Mouse (Mus musculus) right cerebral cortex, postnatal 36 days (tissue): ENCODE data around the gene A3galt2.

ENCODE experiments used
- DNase-seq, 2 experiments: peaks; one replicate each; pipeline ENCODE4 v3.0.0; 2022; ENCODE audit warnings: low spot score in 2 of 2, mixed read lengths in 1 of 2

A3galt2 gene

DNA sequence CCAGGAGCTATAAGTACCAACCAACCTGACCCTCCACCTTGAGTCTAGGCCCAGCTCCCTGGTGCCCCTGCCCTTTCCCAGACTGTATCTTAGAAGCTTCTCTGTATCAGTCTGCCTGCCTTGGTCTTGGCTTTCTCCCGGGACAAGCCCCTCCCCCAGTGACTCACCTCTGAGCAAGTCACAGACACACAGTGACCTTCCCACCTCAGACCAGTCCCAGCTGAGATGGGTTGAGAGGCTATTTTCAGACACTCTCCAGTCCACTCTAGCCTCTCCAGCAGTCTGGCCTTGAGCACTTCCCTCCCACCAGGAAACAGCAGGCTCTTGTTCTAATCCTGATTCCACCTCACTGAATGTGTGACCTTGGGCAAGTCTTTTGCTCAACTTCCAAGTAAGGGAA, 38.5 kb downstream of the A3galt2 start:
- DNase-seq = no peak

DNA sequence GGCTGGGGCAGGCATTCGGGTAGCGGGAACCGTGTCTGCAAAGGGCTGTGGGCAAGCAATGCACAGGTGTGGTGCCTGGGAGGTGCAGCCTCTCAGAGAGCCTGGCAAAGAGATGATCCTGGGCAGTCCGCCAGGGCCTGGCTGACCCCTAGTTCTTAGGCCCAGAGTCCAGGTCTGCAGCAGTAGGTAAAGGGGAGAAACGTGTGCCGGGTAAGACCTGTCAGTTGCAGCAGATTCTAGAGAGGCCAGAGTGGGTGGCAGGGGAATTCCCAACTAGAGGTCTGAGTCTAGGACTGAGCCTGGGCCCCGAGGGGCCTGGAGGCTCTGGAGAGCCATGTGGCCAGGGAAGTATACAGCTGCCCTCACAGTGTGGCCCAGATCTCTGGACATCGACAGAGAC, 39.0 kb downstream of the A3galt2 start:
- no peak for DNase-seq

DNA sequence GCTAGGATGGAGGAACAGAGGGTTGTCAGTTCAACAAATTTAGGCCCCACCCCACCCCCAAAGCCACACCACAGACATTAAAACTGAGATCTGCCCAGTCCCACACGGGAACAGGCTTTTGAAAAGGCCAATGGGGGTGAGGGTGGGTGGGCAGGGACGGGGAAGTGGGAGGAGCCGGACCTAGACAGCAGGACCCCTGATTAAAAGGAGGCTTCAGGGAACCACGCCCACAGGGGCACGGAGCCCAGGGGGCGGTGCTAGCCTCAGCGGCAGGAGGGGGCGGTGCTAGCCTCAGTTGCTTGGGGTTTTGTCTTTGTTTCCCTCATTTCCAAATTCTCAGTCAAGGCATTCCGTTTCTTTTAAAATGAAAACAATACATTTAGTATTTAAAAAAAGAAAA, 40.4 kb downstream of the A3galt2 start:
- no peak for DNase-seq

DNA sequence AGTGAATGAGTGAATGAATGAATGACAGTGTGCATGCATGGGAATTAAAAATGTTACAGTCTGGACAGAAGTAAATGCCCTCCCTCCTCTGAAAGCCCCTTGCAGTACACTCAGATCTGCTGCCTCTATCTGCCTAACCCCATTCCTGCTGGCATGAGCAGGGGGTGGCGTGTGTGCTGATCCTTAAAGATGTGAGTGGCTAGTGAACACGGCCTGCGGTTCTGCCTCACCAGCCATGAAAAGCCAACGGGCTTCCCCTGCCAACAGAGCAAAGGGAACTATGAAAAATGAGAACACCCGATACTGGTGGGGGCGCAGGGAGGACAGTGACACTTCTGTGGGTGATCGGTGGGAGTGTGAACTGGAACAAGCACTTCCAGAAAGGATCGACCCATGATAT, 41.6 kb downstream of the A3galt2 start:
- no peak for DNase-seq

DNA sequence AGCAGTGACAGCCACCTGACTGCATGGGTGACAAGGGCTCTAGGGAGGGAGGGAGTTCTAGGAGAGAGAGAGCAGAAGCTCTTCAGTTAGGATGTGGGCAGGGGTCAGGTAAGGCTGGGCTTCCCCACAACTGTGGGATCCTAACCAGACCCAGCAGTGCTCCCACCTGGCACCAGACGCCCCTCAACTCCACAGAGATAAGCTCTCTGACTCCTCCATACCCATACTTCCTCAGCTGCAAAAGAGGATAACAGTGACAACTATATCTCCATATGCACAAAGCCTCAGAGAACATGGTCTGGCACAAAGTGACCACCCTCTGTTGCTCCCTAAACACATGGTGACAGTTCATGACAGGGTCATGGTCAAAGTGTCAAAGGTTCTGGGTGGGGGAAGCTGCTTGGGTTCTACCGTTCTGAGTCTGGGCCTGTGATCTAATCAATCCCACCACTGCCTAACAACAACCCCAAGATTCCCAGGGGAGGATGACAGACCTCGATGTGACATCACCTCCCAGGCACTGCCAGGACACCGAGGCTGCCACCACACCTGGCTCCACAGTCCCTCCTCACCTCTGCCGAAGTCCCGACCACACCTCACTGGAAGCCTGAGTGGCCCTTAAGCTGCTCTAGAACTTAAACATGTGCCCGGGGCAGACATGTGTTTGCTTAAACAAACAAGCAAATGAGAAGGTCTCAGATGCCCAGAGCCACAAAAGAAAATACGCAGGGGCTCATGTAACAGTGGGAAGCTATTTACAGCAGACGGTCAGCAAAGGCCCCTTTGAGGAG, 46.7 kb downstream of the A3galt2 start:
- no peak for DNase-seq

DNA sequence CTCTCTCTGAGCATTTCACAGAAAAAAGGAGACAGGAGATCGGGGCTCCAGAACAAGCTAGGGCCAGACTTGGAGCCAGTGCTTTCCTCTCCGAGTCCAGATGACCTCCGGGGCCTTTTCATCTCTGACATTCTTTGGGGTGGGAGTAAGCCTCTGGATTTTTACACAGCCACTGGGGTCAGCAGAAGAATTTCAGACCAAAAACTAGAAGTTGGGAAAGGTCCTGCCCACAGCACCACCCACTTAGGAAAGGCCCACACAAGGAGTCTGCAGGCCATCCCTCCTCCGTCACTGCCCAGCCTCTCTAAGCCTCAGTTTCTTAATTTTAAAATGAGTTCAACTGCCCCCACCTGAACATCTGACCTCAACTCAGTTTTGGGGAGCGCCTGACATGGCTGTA, 48.4 kb downstream of the A3galt2 start:
- DNase-seq = no peak

DNA sequence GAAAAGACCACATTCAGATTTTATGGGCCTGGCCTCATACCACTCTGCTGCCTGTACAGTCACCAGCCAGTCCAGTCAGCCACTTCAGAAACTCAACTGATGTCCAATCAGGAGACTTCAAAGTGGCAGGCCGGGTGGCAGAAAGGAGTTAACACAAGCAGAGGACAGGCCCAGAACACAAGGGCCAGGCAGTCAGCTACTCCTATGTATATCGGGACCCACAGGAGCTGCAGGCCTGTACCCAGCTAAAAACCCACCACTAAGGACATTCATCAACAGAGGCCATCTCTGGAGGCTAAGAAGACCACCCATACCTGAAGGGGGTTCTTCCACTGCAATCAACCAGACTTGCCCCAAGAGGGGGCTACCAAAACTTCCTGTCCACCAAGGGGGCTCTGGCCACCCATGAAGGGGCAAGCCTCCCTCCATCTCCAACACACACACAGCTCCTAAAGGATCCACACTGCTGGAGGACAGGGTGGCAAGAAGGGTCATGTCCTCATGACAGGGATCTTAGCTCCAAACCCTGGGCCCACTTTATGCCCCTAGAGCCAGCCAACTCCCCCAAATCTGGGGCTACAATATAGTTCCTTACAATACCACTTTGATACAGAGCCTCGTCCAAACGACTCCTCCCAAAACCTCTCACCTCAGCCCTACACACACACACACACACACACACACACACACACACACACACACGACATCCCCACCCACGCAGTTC, 49.4 kb downstream of the A3galt2 start:
- no peak for DNase-seq

DNA sequence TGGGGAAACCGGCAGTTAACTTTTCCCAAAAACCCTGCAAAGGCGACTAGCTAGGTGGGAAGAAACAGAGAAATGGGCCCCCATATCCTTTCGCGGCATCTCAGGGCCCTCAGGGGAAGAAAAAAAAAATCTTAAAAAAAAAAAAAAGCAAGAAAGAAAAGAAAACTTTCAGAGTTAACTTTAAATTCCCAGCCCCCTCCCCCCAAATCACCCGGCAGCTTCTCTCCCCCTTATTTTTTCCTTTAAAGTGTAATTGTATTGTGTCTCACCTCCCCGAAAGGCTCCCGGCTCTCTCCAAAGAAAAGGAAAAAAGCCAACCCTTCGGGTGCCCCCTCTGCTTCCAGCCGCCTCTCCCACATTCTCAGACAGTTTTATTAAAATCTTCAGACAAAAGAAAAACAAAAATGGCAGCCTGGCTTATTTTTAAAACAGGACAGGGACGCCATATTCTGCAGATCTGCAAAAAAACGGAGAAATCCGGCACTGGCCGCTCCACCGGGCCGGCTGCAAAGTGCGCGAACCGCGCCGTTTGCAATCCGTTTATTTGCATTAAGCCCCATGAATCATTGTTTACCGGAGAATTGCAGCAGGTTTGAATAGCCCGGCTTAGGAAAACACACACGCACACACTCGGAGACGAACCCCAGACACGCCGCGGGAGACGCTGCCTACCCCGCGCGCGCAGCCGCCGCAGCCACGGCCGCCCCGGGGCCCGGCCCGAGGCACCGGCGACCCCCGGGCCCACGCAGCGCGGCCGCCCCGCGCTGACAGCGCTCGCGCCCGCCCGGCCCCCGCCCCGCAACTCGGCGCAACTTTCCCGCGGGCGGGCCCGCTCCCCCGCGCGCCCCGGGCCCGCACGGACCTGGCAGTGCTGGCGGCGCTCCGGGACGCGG, 50.2 kb downstream of the A3galt2 start:
- DNase-seq = no peak

DNA sequence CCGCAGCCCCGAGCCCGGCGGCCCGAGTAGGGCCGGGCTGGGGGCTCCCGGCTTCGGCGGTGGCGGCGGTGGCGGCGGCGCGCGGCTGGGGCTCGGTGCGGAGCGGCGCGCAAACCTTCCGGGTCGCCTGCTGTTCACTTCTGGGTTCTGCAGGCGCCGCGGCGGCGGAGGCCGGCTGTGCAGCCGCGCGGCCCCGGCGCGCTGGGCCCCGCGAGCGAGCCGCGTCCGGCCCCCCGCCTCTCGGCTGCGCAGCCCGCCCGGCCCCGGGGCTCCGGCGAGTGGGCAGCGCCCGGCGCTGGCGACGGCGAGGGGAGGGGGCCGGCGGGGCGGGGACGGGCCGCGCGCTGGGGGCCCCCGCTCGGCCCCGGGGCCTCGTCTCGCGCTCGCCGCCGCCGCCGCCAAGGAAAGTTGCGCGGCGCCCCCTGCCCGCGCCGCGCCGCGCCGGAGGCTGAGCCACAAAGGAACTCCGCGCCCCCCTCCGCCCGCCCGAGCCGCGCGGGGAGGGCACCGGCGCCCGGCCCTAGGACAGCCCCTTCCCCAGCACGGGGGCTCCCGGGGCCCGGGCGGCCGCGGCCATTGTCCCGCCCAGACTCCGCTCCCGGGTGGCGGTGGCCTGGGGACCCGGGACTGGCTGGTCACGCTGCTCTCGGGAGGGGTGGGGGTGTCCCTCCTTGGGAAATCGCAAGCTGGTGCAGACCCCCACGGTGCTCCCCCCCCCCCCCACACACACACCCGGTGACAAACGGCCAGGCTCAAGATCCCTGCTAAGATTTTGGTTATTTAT, 51.1 kb downstream of the A3galt2 start, which contains the start of gene Zfp362:
Zfp362 (minus strand) TSS at position 3 of the 784 bp plus-strand sequence.
- no peak for DNase-seq

DNA sequence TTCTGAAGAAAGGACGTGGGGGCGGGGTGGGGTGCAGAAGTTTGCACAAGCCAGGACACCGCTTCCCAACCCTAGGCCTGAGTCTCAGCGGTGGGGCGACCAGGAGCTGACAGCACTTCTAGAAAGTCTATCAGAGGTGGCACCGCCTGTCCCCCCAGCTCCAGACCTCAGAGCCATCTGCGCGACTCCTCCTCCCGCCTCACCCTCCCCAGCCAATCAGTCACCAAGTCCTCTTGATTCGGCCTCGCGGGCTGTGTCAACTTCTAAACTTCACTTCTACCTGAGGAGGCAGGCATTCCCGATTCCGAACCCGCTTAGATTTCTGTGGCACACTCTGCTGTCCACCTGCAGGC, 51.6 kb downstream of the A3galt2 start:
- DNase-seq = no peak

DNA sequence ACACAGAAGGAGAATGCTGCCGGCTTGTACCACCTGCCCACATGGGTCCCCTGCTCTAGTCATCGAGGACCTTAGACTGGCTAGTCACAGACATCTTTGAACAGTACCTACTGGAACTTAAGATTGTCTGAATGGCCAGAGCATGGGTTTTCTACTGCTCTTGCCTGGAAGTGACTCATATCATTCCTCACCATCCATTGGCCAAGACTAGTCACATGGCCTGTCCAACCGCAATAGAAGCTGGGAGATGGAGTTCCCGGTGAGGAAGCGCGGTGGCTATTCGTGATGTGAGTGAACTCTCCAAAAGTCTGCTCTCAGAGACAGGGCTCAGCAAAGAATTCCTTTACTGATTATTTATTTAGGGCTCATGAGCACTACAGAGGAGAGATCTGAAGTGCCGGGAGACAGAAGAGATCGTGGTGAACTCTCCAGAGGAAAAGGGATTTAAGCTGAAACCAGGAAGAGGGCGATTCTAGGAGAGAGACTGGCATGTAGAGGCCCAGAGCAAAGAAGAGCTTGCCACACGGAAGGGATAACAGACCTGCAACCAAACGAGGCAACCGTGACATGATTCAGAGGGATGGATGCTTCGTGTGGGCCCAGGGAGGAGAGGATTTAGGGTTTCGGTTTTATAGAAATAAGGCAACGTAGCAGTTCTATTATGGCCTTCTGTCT, 56.4 kb downstream of the A3galt2 start:
- DNase-seq = peak; percentile 83 to 87

DNA sequence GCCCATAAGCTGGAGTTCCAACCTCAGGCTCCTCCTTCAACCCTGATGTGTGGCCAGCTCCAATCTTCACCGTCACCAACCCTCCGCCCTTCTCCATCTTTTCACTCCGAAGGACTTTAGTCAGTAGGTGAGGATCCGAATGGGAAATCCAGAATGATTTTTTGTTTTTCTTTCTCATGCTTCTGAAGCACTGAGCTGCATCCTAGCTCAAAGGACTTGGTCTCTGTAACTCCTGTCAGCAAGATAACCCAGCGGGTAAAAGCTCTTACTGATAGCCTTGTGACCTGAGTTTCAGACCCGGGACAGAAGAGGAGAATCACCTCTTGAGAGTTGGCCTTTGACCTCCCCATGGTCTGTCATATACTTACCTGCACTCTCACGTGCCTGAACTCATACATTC, 61.8 kb downstream of the A3galt2 start:
- DNase-seq = no peak
